Mouse (Mus musculus) heart, postnatal 25 days (tissue): ENCODE results near the gene Olfr1048. TPM values are rescaled to one million over a fixed set of nuclear protein-coding genes. Genes with fewer than 3 reads are reported as not detected.
"Not testable (repeated sequence)": the region's sequence is repeated elsewhere in the genome, so short reads cannot be mapped to it uniquely, and the experiment has no call there.

Experiments used
- DNase-seq: peaks from one replicate; pipeline ENCODE4 v3.0.0; 2022; ENCODE audit warnings: low spot score
- intact Hi-C: fragments of 180-260 bp; cut with DNase I; formaldehyde crosslinking; loops from one replicate; pipeline ENCODE4 v1.15.1; 2025
- total RNA-seq, 2 experiments: library from RNA; stranded (reverse); gene quantifications; 2 replicates each; pipeline ENCODE4 v1.2.3; 2021

Olfr1048 gene
- not detected for total RNA-seq

GRCm38 (mm10) chr2:86240189-86240588, at the start of gene Olfr1048:
Gene Olfr1048 (minus strand): TSS chr2:86240289.
- intact Hi-C loops: no loop called here
- DNase-seq: no peak

GRCm38 (mm10) chr2:86278988-86279387, 38.9 kb upstream of the Olfr1048 start, which contains the start of gene Olfr1051:
Gene Olfr1051 (minus strand): TSS chr2:86279088.
- DNase-seq, intact Hi-C loops: not testable (repeated sequence)

DNA sequence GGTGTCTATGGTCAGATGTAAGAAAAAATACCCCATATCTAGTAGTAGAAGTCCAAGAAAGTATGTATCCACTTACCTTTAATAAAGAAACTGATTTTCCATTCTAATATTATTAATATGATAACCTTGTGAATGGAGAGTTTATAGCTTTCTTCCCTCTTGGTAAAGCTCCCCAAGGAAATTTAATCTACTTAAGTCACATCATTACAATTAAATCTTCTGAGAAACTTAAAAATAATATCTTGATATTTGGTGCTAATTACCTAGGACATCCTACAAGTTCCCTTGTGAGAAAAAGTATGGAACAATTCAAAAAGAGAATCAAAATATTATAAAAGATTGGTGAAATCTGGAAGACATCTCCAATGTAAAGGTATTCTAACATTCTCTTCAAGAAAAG, 18.1 kb upstream of the Olfr1048 start, which contains the start of gene Olfr1049:
Olfr1049 (minus strand) TSS at position 101 of the 400 bp plus-strand sequence.
- intact Hi-C loops: not testable (repeated sequence)

DNA sequence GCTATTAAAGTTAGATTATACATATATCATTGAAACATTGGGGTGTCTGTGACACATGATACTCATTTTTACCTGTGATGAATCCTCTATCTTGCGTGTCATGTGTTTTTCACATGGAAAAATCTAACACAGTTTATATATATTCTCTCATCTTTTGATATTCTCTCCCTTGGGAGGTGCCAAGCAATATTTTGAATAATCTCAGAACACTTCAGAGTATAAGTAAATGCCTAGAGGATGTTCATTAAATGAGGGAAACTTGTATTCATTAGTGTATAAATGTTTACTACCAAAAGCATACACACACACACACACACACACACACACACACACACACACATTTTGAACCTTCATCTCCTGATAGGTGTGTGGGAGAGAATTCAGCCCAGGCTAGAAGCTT, 8.8 kb downstream of the Olfr1048 start, which contains the start of gene Olfr1047:
Olfr1047 (minus strand) TSS at position 101 of the 400 bp plus-strand sequence.
- DNase-seq: no peak
- intact Hi-C loops: no loop called here

More for the DNA sequence above, 18.1 kb upstream of the Olfr1048 start, which contains the start of gene Olfr1049:
- not testable (repeated sequence) for DNase-seq

- no peak for DNase-seq
- intact Hi-C loops: no loop called here
These were observed 20.9 kb downstream of the Olfr1048 start, which contains the start of gene Olfr1046 for GRCm38 (mm10) chr2:86219214-86219613. Gene Olfr1046 (minus strand): TSS chr2:86219314.

DNA sequence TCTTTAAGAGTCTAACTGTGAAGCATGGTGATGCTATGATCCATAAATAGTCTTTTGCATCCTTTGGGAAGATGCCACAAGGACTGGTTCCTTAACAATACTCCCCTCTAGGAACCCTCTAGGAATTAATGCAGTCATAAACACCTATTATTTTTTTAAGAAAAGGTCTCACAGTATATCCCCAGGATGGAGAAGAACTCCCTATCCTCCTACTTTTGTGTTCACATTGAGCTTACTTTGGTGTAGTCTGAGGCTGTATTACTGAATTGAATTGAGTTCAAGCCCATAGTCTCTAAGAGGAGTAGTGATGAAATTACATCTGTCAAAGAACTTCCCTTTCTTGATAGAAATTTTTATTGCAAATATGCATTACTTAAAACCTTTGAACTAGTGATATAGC, 37.2 kb downstream of the Olfr1048 start, which contains the start of gene Olfr1045:
Olfr1045 (minus strand) TSS at position 101 of the 400 bp plus-strand sequence.
- intact Hi-C loops: no loop called here
- DNase-seq: no peak

GRCm38 (mm10) chr2:86195863-86196262, 44.2 kb downstream of the Olfr1048 start:
- no peak for DNase-seq
- intact Hi-C loops: no loop called here

DNA sequence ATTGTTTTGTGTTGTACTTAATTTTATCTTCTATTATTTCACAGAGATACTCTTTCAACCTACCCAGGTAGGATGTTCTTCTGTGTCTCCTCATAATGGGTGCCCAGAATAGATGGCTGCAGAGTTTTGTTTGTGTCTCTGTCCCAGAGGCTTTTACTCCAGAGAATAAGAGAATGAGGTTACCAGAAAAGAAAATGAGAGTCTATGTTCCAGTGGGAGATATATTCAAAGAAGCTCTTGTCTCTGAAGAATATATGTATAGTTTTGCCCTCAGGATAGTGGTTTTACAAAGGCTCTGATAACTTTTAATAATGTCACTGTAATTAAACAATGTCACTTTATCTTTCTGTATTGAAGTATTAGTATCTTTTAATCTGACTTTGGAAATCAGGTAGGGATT, 54.5 kb downstream of the Olfr1048 start, which contains the start of gene Olfr52:
Olfr52 (minus strand) TSS at position 101 of the 400 bp plus-strand sequence.
- no peak for DNase-seq
- intact Hi-C loops: no loop called here

Other genes starting within 250 kb of the Olfr1048 start
- not detected for gene Olfr1031, start 250.0 kb downstream of the Olfr1048 start, total RNA-seq
- not detected for gene Olfr1032, start 234.7 kb downstream of the Olfr1048 start, total RNA-seq
- 1 to 10 TPM; 5.3 to 6.2 TPM for gene Olfr1033, start 219.7 kb downstream of the Olfr1048 start, total RNA-seq
- gene Olfr1034, start 194.4 kb downstream of the Olfr1048 start, total RNA-seq: under 1 TPM; 0.14 to 0.16 TPM
- gene Olfr1036, start 166.3 kb downstream of the Olfr1048 start, total RNA-seq: not detected
- gene Olfr1037, start 152.9 kb downstream of the Olfr1048 start, total RNA-seq: not detected
- not detected for gene Olfr1039, start 104.4 kb downstream of the Olfr1048 start, total RNA-seq
- gene Olfr1040, start 93.6 kb downstream of the Olfr1048 start, total RNA-seq: not detected
- not detected for gene Olfr1042, start 78.5 kb downstream of the Olfr1048 start, total RNA-seq
- not detected for gene Olfr1043, start 72.8 kb downstream of the Olfr1048 start, total RNA-seq
- gene Olfr1044, start 62.5 kb downstream of the Olfr1048 start, total RNA-seq: not detected
- gene Olfr52, start 54.6 kb downstream of the Olfr1048 start, total RNA-seq: not detected
- not detected for gene Olfr1045, start 37.3 kb downstream of the Olfr1048 start, total RNA-seq
- not detected for gene Olfr1046, start 21.0 kb downstream of the Olfr1048 start, total RNA-seq
- gene Olfr1047, start 8.9 kb downstream of the Olfr1048 start, total RNA-seq: not detected
- gene Olfr1049, start 18.0 kb upstream of the Olfr1048 start, total RNA-seq: not detected
- not detected for gene Olfr1051, start 38.8 kb upstream of the Olfr1048 start, total RNA-seq
- not detected for gene Olfr1052, start 52.2 kb upstream of the Olfr1048 start, total RNA-seq
- gene Olfr1053, start 75.0 kb upstream of the Olfr1048 start, total RNA-seq: not detected
- not detected for gene Olfr1054, start 95.1 kb upstream of the Olfr1048 start, total RNA-seq
- gene Olfr1055, start 110.0 kb upstream of the Olfr1048 start, total RNA-seq: not detected
- not detected for gene Olfr1056, start 122.2 kb upstream of the Olfr1048 start, total RNA-seq
- not detected for gene Olfr1057, start 138.1 kb upstream of the Olfr1048 start, total RNA-seq
- gene Olfr1058, start 148.3 kb upstream of the Olfr1048 start, total RNA-seq: not detected
- gene Olfr1061, start 173.8 kb upstream of the Olfr1048 start, total RNA-seq: not detected
- not detected for gene Olfr1062, start 186.5 kb upstream of the Olfr1048 start, total RNA-seq
- not detected for gene Olfr1065, start 210.3 kb upstream of the Olfr1048 start, total RNA-seq
- not detected for gene Olfr1066, start 216.0 kb upstream of the Olfr1048 start, total RNA-seq
- not detected for gene Olfr228, start 247.1 kb upstream of the Olfr1048 start, total RNA-seq